Mouse (Mus musculus) cerebellum, adult 9-11 months (tissue): Measurements from ENCODE around the gene Atrnl1.
A peak's percentile ranks its signal among the peaks of the same experiment; 100 is the strongest.

Experiments used
- DNase-seq: peaks from one replicate; pipeline ENCODE4 v3.0.0; 2022

Atrnl1 gene

GRCm38 (mm10) chr19:57725326-57725725 lies 114.5 kb downstream of the Atrnl1 start:
- no peak for DNase-seq

- DNase-seq, result no peak
These were observed 116.2 kb downstream of the Atrnl1 start for GRCm38 (mm10) chr19:57727009-57727408.

GRCm38 (mm10) chr19:57737475-57737874 lies 126.6 kb downstream of the Atrnl1 start:
- no peak for DNase-seq

GRCm38 (mm10) chr19:57745579-57745978 lies 134.7 kb downstream of the Atrnl1 start:
- no peak for DNase-seq

GRCm38 (mm10) chr19:57746553-57746952 lies 135.7 kb downstream of the Atrnl1 start:
- no peak for DNase-seq

- no peak for DNase-seq
These were observed 141.4 kb downstream of the Atrnl1 start for GRCm38 (mm10) chr19:57752189-57752588.

GRCm38 (mm10) chr19:57762526-57762925 lies 151.7 kb downstream of the Atrnl1 start:
- DNase-seq, result no peak

GRCm38 (mm10) chr19:57764576-57765371 lies 153.9 kb downstream of the Atrnl1 start:
- no peak for DNase-seq

- DNase-seq, result no peak
These were observed 156.2 kb downstream of the Atrnl1 start for GRCm38 (mm10) chr19:57767051-57767450.

- DNase-seq, result no peak
These were observed 157.8 kb downstream of the Atrnl1 start for GRCm38 (mm10) chr19:57768661-57769060.

- peak; percentile 27 for DNase-seq
These were observed 171.7 kb downstream of the Atrnl1 start for GRCm38 (mm10) chr19:57782366-57783089.

GRCm38 (mm10) chr19:57786699-57787098 lies 175.9 kb downstream of the Atrnl1 start:
- no peak for DNase-seq

GRCm38 (mm10) chr19:57802207-57802606 lies 191.4 kb downstream of the Atrnl1 start:
- DNase-seq, result no peak

- no peak for DNase-seq
These were observed 192.1 kb downstream of the Atrnl1 start for GRCm38 (mm10) chr19:57802771-57803482.

GRCm38 (mm10) chr19:57803483-57803820 lies 192.6 kb downstream of the Atrnl1 start:
- no peak for DNase-seq

GRCm38 (mm10) chr19:57808363-57808762 lies 197.5 kb downstream of the Atrnl1 start:
- no peak for DNase-seq

GRCm38 (mm10) chr19:57814291-57814690 lies 203.5 kb downstream of the Atrnl1 start:
- no peak for DNase-seq

- DNase-seq, result no peak
These were observed 205.6 kb downstream of the Atrnl1 start for GRCm38 (mm10) chr19:57816221-57816996.

- no peak for DNase-seq
These were observed 206.9 kb downstream of the Atrnl1 start for GRCm38 (mm10) chr19:57817736-57818135.

GRCm38 (mm10) chr19:57823446-57823845 lies 212.6 kb downstream of the Atrnl1 start:
- no peak for DNase-seq

- DNase-seq, result no peak
These were observed 214.7 kb downstream of the Atrnl1 start for GRCm38 (mm10) chr19:57825271-57826207.

- DNase-seq, result no peak
These were observed 222.2 kb downstream of the Atrnl1 start for GRCm38 (mm10) chr19:57833083-57833482.
